Mouse (Mus musculus) brown adipose tissue, adult 24 weeks (tissue): Measurements from ENCODE around the gene Atp13a4. TPM values are rescaled to one million over a fixed set of nuclear protein-coding genes. Genes with fewer than 3 reads are reported as not detected.

Experiments used
- H3K27ac ChIP-seq: fragments of 200-500 bp; replicated peaks from 2 replicates; pipeline ENCODE4 v1.5.1; 2012; ENCODE audit warnings: low read depth, mild to moderate bottlenecking, low read length
- H3K4me1 ChIP-seq: fragments of 200-500 bp; 2 replicates; pipeline ENCODE4 v1.6.1; 2012; ENCODE audit warnings: low read length, mixed read lengths; ENCODE audit not compliant: control insufficient read depth, insufficient read depth, insufficient read length
- H3K4me3 ChIP-seq: fragments of 200-500 bp; 2 replicates; pipeline ENCODE4 v1.5.1; 2012; ENCODE audit warnings: low read depth, mild to moderate bottlenecking, low read length, moderate library complexity; ENCODE audit not compliant: insufficient read depth
- polyA plus RNA-seq: library from polyadenylated mRNA; stranded (reverse); fragments of >200 nt; gene quantifications from 2 replicates; pipeline ENCODE4 v1.2.4, GENCODE M21; 2012; ENCODE audit not compliant: missing spikeins, insufficient read depth, insufficient read length

Gene Atp13a4
- not detected in 2 replicates for polyA plus RNA-seq

GRCm38 (mm10) chr16:29544829-29545228, at the start of gene Atp13a4:
Atp13a4 (minus strand) TSS chr16:29544864.
- Histone ChIP-seq H3K4me3 (no peak within 1 kb of the TSS), H3K27ac (no peak within 1 kb of the TSS)

DNA sequence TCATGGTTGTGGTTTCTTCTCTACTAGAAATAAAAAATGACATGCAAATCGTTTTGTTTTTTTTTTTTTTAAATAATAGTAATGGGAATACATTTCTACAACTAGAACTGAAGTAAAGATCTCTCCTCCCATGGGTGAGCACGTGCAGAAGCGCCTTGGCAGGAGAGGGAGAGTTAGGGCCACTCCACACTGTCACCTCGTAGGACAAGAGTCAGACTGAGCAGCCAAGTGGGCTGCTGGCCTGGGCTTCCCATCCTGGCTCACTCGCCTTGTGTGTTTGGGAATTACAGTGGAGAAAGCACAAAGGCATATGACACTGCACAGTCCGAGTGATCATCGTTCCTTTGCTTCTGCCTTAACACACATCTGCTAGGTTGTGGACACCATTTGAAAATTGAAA, 47.5 kb upstream of the Atp13a4 start:
- Histone ChIP-seq H3K27ac (no peak overlapping the region), H3K4me3 (no peak overlapping the region), H3K4me1 (no peaks in the 10 kb centered on the region)

More at GRCm38 (mm10) chr16:29544829-29545228, at the start of gene Atp13a4:
- H3K4me1 ChIP-seq, result no peaks in the 10 kb centered on the region

DNA sequence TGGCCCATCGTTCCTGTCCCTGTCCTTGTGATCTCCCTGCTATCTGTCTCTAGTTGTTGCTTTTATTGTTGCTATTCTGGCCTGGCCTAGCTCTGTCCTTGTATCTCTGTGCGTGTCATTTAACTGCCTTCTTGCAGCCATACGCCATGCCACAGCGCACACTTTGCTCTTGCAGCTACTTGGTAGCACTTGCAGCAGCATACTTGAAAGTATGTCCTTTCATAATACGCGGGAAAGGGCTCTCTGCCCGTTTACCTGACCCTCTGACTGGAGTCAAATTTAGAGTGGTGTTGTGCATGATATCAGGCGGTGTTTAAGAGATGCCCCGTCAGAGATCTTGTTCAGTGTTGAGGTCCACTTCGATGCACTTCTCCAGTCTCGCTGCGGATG, 35.1 kb upstream of the Atp13a4 start:
- Histone ChIP-seq H3K4me3 (peak overlapping the region; percentile 94), H3K27ac (peak overlapping the region; percentile 82), H3K4me1 (peaks cover 4% of the 10 kb centered on the region)

GRCm38 (mm10) chr16:29579167-29579786, 34.6 kb upstream of the Atp13a4 start, which contains the start of gene Opa1:
Opa1 (plus strand) TSS chr16:29579334.
- peak within 1 kb of the TSS; percentile 82 for H3K27ac ChIP-seq
- peak within 1 kb of the TSS; percentile 94 for H3K4me3 ChIP-seq
- H3K4me1 ChIP-seq, result peaks cover 4% of the 10 kb centered on the region

- Histone ChIP-seq H3K4me3 (no peak overlapping the region), H3K27ac (no peak overlapping the region), H3K4me1 (peaks cover 4% of the 10 kb centered on the region)
Measured at GRCm38 (mm10) chr16:29575620-29576019, 31.0 kb upstream of the Atp13a4 start.

- H3K4me1 ChIP-seq, result no peaks in the 10 kb centered on the region
- no peak overlapping the region for H3K4me3 ChIP-seq
- no peak overlapping the region for H3K27ac ChIP-seq
Measured at GRCm38 (mm10) chr16:29574013-29574412, 29.3 kb upstream of the Atp13a4 start.

GRCm38 (mm10) chr16:29560869-29561268, 16.2 kb upstream of the Atp13a4 start:
- H3K4me3 ChIP-seq, result no peak overlapping the region
- H3K4me1 ChIP-seq, result no peaks in the 10 kb centered on the region
- H3K27ac ChIP-seq, result no peak overlapping the region

- Histone ChIP-seq H3K4me1 (no peaks in the 10 kb centered on the region), H3K27ac (no peak overlapping the region), H3K4me3 (no peak overlapping the region)
Measured at GRCm38 (mm10) chr16:29560454-29560853, 15.8 kb upstream of the Atp13a4 start.

GRCm38 (mm10) chr16:29559667-29560066, 15.0 kb upstream of the Atp13a4 start:
- Histone ChIP-seq H3K4me3 (no peak overlapping the region), H3K27ac (no peak overlapping the region), H3K4me1 (no peaks in the 10 kb centered on the region)

DNA sequence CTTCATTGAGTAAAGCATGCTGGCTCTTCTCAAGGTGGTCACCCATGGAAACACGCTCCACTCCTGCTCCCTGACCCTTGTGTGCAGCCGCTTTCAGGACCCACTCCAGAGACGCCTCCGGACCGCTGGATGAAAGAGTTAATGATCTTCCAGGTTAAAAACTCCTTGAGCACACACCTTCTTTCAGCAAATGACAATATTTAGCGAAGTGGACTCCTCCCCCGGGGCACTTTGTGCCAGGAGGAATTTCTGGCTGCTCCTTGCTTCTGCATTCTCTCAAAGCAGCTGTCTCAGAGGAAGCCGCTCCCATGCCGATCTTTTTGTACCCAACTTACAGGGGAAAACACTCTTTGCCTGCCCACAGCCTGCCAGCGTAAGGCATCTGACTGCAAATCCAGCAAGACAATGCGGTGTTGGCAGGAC, 3.4 kb downstream of the Atp13a4 start:
- H3K4me1 ChIP-seq, result no peaks in the 10 kb centered on the region
- H3K27ac ChIP-seq, result no peak overlapping the region
- H3K4me3 ChIP-seq, result no peak overlapping the region

GRCm38 (mm10) chr16:29539906-29540305, 4.8 kb downstream of the Atp13a4 start:
- Histone ChIP-seq H3K4me1 (no peaks in the 10 kb centered on the region), H3K4me3 (no peak overlapping the region), H3K27ac (no peak overlapping the region)

DNA sequence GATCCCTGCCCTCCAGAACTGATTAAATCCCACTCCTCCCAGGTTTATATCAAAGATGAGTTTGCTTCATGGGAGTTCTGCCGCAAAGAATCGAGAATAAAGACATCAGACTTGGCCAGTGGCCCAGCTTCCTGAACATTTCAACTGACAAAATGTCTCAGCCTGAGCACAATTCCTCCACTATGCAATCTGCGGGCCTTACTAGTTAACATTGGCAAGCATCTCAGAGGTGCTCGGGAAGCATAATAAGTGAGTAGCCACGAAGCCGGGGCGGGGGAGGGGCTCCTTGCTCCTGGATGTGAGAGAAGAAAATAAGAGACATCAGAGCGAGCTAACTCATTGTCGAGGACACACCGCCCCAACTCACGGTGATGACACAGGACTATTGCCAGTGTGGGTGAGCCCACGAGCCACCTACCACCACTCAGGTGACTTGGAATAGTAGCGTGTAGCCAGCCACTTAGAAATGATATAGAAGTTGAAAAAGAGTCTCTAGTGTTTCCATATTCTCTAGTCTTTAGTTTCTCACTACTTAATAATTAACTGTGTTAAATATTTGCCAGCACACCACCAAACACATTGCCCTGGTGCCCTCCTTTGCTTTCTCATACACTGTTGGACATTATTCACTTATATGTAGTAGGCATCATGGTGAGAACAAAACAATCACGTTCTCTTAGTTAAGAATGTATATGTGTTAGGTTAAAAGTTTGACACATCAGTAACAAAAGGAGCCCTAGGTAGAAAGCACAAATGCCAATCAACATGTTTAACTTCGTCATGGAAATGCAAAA, 8.1 kb downstream of the Atp13a4 start:
- no peak overlapping the region for H3K4me3 ChIP-seq
- H3K4me1 ChIP-seq, result no peaks in the 10 kb centered on the region
- H3K27ac ChIP-seq, result no peak overlapping the region

DNA sequence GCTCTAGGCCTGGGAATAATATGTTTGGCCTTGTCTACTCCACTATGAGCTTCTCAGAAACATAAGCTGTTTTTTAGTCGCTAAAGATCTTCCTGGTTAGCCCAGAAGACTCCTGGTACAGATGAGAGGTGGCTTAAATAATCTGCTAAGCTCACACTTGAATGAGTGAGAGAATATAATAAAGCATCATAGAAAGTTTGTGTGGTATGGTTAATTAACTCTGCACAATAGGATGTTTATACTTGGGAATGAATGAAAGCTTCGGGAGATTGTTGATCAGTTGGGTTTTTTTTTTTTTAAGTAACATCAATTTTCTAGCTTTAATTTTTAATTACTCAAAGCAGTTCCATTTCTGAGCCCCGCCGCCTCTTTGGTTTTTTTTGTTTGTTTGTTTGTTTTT, 8.8 kb downstream of the Atp13a4 start:
- no peaks in the 10 kb centered on the region for H3K4me1 ChIP-seq
- H3K27ac ChIP-seq, result no peak overlapping the region
- H3K4me3 ChIP-seq, result no peak overlapping the region

DNA sequence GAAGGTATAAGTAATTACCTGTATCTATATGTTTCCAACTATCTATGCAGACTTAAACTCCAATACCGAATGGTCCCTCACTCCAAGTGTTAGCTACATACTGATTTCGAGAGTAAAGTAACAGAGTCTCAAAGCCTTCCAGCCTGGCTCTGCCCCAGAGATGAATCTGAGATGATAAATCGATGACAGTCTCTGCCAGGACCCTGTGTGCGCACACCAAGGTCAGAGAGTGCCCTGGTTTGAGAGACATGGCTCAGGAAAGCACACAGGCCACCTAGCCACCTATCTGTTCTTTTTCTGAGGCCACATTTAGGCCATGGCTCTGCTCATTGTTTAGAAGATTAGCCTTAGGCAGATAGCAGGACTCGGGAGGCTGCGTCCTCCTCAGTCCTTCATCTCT, 11.0 kb downstream of the Atp13a4 start:
- Histone ChIP-seq H3K4me3 (no peak overlapping the region), H3K27ac (no peak overlapping the region)

GRCm38 (mm10) chr16:29527085-29527484, 17.6 kb downstream of the Atp13a4 start:
- no peak overlapping the region for H3K4me3 ChIP-seq
- H3K4me1 ChIP-seq, result no peaks in the 10 kb centered on the region
- no peak overlapping the region for H3K27ac ChIP-seq

More for the DNA sequence above, 11.0 kb downstream of the Atp13a4 start:
- H3K4me1 ChIP-seq, result no peaks in the 10 kb centered on the region

DNA sequence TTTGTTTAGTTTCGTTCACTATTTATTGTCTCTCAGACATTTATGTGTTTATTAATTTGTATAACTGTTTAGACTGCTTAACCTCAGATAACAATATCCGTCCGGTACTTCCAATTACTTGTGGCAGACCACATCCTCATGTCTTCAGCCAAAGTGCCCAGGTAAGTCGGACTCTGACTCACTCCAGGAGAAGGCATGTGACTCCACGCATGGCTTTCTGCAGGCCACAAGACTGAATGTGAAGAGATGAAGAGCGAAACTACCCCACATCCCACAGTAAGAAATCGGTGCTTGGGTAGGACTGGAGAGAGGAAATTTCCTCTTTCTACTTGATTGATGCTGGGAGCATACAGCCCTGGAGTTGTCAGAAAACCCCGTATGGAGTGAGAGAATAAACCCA, 18.1 kb downstream of the Atp13a4 start:
- H3K4me1 ChIP-seq, result no peaks in the 10 kb centered on the region

More for the DNA sequence above, 18.1 kb downstream of the Atp13a4 start:
- Histone ChIP-seq H3K4me3 (no peak overlapping the region), H3K27ac (no peak overlapping the region)
